Mouse (Mus musculus): Measurements from ENCODE around the gene Cdan1. TPM values are rescaled to one million over a fixed set of nuclear protein-coding genes. Genes with fewer than 3 reads are reported as not detected.
A peak's percentile ranks its signal among the peaks of the same experiment; 100 is the strongest.

The Cdan1 gene
- total RNA-seq (2021), result 10 to 100 TPM; 11.4 to 12.4 TPM
- polyA plus RNA-seq (2012; rRNA removed), result 20.1 and 26.6 TPM in 2 replicates
- long read RNA-seq, partial matches to known transcripts, result 1 of 5 reads
- long read RNA-seq, other reads (novel, unspliced or antisense), result 4 of 5 reads

GRCm38 (mm10) chr2:120849449-120850423, at the start of gene Cdan1:
TSS of gene Cdan1 (minus strand) at chr2:120850128.
- peak; percentile 76 for DNase-seq

DNA sequence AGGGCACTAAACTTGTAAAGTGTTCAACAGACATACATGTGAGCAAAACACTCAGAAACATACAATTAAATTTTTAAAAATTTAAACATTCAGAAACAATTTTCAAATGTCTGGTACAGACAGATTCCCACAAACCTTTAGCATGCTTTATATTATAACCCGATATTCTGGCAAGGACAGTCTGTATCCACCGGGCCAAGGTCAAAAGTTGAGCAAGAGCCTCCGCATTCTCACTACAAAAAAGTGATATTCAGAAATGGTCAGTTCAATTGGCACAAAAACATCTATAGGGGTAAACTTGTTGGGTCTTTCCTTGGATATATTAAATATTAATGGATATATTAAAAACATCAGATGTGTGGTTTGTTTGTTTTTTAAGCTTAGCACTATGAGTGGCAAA, 46.4 kb upstream of the Cdan1 start:
- peak; percentile 31 for DNase-seq

DNA sequence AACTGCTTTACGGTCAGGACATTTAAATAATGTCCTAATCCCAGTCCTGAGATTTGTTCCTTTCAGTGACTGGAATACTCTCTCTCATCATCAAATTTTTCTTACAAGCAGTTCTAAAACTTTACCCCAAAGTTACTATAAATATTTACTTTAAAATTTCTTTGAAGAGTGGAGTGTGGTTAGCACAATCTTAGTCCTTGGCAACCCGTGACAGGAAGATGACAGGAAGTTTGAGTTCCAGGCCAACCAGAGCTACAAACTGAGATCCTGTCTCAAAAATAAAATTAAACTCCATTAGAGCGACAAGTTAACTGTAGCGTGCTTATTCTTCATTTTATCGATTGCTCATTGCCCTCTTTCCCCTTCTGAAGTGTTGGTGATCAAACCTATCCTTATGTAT, 37.7 kb upstream of the Cdan1 start:
- no peak for DNase-seq

DNA sequence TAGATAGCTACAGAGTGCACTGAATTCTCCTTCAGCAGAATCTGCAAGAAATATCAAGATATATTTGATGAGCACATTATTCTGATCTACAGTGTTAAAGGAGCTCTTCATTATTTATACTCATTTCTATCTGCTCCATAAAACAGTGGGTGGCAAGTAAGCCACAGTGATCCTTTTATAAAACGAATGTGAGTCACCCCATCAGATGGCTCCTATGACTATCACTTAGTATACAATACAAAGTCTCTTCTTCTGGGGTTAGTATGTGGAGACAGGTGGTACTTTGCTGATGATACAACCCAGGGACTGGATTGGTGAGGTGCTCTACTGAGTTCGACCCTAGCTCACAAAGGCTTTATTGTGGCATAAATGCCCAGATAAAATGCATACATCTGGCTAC, 23.3 kb upstream of the Cdan1 start:
- no peak for DNase-seq

DNA sequence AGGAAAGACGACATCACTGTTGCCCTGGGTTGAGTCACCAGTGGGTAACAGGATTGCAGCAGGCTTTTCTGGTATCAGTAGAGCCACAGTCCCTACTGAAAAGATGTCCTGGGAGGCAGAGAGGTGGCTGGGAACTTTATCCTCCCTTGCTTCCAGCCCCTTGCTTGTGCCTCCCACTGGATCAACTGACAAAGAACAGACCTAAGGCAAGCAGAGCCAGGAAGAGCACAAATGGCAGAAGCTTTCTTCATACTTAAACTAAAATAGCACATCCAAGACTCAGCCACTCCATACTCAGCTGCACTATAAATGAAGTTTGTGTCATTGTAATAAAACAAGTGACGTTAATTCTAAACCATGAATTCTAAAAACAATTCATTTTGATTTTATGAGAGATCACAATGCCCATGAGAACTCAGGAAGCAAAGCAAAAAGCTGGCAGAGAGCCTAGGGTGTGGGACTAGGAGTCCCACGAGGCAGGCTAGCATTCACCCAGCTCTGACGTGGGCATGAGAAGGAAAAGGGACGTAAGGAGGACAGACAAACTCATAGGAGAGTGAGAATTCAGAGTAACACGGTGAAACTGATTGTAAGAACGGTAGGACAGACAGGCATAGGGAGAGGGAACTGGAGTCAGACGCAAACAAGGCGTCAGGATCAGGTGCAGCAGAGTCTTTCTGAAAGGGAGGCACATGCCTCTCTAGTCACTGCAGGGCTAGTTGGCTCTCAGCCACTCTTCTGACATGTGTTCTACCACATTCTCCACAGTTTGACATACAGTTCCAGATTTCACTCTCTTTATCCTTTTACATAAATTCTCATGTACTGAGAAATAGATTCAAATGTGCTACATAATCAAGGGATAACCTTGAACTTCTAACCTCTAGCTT, 21.8 kb upstream of the Cdan1 start:
- no peak for DNase-seq

GRCm38 (mm10) chr2:120867336-120867735, 17.4 kb upstream of the Cdan1 start:
- peak; percentile 79 for DNase-seq

- peak; percentile 14 for DNase-seq
Measured at GRCm38 (mm10) chr2:120866561-120866960, 16.6 kb upstream of the Cdan1 start.

GRCm38 (mm10) chr2:120863389-120863788, 13.5 kb upstream of the Cdan1 start:
- no peak for DNase-seq

DNA sequence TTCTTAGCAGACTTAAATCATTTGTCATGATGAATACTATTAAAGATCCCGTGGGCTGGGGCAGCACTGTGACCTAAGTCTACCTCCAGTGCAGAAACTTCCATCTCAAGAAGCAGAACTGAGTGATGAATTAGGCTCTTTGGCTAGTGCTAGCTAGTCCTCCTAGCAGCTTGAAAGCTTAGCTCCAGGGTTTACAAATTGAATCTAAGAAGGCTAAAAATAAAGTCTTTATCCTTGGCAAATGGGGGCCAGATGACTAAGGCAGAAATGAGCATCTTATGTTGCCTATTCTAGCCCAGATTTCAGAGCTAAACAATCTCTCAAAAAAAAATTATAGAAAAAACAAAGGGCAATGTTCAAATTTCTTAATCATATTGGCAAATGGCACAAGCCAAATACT, 10.8 kb upstream of the Cdan1 start:
- DNase-seq, result no peak

DNA sequence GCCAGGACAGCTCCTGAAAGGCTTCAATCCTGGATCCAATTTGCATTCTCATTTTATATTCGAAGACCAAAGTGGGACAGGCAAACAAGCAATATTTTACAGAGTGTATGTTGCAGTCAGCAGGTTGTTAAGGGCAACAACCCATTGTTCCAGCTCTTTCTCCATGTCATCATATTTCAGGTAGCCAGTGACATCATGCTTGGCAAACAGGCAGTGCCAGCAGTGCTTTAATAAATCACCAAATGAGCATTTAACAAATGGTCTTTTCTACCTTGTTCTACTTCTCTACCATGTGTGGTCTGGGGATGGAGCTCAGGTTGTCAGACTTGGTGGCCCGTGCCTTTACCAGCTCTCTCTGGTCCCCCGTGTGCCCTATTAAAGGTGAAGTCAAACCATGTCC, 8.2 kb upstream of the Cdan1 start:
- no peak for DNase-seq

- DNase-seq, result no peak
Measured at GRCm38 (mm10) chr2:120853151-120853550, 3.2 kb upstream of the Cdan1 start.

- no peak for DNase-seq
Measured at GRCm38 (mm10) chr2:120852626-120853025, 2.7 kb upstream of the Cdan1 start.

DNA sequence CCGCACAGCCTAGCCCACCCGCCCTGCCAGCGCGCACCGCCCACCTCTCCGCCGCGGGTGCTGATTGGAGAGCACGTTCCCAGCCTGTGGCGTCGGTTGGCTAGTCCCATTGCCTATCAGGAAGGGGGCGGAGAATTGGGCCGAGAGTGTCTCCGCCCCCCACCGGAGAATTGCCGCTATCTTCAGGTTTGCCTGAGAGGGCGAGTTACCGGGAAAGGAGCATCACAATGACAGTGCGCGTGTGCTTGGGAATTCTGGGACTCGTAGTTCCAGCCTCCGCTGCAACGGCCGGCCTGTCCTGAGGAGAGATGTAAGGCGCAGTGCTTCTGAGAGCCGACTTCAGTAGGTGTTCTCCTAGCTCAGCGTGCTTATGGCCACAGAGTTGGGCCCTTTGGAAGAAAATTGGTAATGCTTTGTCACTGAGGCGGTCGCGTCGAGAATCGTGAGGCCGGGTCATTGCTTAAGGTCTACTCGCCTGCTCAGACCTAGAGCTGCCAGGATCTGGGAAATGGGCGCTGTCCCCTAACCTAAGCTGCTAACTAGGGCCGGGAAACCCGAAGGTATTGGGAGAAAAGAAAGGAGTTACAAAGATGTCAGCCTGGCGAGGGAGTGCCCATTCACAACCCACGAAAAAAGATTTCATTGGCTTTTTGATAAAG, 625 bp upstream of the Cdan1 start, which contains the start of gene Ttbk2:
Gene Ttbk2 (minus strand): TSS at position 181 of the 659 bp plus-strand sequence.
- peak; percentile 99 for DNase-seq

DNA sequence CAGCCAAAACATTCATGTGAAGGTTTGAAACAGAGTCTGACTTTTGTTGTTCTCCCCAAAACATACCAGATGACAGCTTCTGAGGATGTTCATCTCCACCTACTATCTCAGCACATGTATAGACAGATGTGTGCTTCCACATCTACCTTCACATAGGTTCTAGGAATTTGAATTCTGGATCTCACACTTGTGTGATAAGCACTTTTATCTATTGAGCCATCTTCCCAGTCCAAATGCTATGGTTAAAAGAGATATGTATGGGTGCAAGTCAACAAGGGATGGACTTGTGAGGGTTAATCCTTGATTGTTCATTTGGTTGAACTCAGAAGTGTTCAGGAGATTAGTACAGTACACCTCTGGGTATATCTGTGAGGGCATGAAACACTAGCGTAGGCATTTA, 4.6 kb downstream of the Cdan1 start:
- no peak for DNase-seq

GRCm38 (mm10) chr2:120843990-120844389, 5.9 kb downstream of the Cdan1 start:
- DNase-seq, result no peak

DNA sequence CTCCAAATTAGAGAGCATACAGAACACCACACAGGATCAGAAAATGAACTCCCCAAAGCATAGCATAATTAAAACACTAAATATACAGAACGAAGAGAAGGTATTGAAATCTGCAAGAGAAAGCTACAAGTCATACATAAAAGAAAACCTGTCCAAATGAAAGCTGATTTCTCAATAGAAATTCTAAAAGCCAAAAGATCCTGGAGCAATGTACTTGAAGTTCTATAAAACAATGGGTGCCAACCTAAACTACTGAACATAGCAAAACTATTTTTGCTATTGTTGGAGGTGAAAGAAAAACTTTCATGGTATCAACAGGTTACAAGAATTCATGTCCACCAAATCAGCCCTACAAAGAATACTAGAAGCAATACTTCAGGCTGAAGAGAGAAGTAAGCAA, 8.7 kb downstream of the Cdan1 start:
- DNase-seq, result no peak

DNA sequence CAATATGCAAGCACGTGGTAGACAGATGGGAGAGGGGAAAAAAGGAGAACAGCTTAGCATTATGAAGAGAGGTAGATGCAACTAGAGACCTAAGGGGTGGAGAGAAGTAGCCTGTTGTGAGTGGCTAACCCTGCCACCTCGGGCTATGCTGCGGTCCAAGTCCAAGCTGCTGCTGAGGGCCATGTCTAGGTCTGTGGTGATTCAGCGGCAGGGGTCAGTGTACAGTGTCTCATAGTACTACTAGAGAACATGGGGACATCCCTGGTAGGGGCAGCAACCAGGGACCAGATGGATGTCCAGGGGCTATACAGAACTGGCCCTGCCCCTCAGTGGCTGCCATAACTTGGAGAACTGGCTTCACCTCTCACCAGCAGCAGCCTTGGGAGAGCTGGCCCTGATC, 14.8 kb downstream of the Cdan1 start:
- DNase-seq, result no peak

DNA sequence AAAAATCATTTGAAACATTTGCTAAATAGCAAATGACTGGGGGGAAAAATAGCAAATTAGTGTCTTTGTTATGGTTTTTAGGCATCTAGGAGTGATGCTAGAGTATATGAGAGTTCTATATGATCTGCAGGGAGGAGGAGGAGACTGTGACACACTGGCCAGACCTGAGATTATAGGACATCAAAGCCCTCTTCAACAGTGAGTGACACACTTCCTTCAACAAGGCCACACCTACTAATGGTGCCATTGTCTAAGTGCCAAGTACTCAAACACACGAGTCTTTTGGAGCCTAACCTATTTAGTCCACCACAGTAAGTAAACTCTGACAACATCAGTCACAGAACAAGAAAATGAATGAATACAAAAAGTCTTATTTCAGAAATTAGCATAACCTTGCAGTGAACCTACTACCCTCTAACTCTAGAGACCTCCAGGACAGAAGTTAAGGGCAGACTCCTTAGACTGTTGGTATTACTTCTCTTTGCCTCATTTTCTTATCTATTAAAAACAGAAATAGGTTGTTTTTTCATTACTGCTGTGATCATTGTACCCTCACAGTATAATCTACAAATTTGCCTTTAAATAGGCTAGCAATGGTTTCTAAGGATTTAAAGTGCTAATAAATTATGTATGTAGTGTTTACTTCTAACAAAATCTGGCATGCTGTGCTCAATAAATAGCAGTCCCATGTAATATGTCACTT, 22.8 kb downstream of the Cdan1 start:
- no peak for DNase-seq

DNA sequence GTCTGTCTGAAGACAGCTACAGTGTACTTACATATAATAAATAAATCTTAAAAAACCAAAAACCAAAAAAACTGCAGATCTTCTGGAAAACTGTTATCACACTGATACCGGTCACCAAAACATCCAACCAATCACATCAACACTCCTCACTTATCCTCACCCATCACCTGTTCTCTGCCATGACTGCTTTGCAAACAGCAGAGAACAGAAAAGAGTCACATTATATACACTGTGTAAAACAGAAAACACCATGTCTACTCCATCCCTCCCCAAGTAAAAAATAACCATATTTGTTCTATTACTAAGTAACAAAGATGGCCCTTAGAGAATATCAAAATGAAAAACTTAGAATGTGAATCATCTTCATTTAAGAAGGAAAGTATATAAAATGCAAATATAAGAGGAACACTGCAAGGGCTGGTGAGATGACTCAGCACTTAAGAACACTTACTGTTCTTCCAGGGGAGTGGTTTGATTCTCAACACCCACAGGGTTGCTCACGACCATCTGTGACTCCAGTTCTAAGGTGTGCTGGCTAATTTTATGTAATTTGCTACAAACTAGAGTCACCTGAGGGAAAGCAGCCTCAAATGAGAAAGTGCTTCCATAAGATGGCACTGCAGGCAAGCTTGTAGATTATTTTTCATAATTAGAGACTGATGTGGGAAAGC, 79.5 kb downstream of the Cdan1 start:
- no peak for DNase-seq

DNA sequence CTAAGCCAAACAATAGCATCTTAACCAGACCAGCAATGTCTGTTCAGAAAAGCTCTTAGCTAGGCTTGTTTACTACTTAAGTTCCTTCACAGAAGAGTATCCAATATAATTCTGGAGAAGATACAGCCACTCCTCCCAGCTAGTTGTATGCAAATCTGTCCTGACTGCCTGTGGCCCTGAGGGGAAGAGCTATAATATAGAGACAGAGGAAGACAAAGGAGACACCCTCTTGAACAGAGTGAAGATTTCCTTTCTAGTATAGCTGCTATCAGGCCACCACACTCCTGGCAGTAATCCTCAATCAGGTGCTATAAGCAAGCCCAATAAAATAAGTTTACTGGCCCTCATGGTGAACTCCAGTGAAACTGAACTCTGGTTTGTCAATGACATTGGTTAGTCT, 88.0 kb downstream of the Cdan1 start:
- no peak for DNase-seq

GRCm38 (mm10) chr2:120748041-120748440, 101.9 kb downstream of the Cdan1 start:
- no peak for DNase-seq
